ENCODE assay signal across 8 mouse cellular contexts in genomic region chr7:80554180-80555021, GRCm38 (mm10). TPM values are rescaled to one million over a fixed set of nuclear protein-coding genes. Genes with fewer than 3 reads are reported as not detected.
A peak's percentile ranks its signal among the peaks of the same experiment; 100 is the strongest.
DNase-seq lines count a peak whose midpoint lies in the region; ATAC-seq and TF ChIP-seq lines count a peak whose summit lies in the region.

No protein-coding gene starts in this region.

- H3K36me3 ChIP-seq in heart, embryonic 15.5 days: no peaks in the 10 kb centered on the region

- H3K4me1 ChIP-seq in heart, embryonic 15.5 days (replicated peaks): peaks cover 33% of the 10 kb centered on the region

- no peak overlapping the region for H3K9ac ChIP-seq in heart, embryonic 15.5 days

- no peak for DNase-seq in gastrocnemius, adult 2 months
- DNase-seq in gastrocnemius, adult 18-20 months (ENCODE audit: low spot score): no peak
- DNase-seq in R1 (ENCODE audit: low read depth, low spot score): peak; percentile 35
- DNase-seq in left cerebral cortex, postnatal 14 days (ENCODE audit: low spot score in 2 of 2): peak; percentile 55 to 72
- DNase-seq in right cerebral cortex, postnatal 10 days (ENCODE audit: low spot score in 2 of 2): peak; percentile 68 to 82
- DNase-seq in adrenal gland, postnatal 4 days (ENCODE audit: low spot score in 2 of 2): no peak
- DNase-seq in adrenal gland, adult (ENCODE audit: inconsistent age in 2 of 2, low spot score in 1 of 2): no peak

- 38% methylated on average over 22 of the region's 22 CpGs for WGBS in heart, embryonic 15.5 days

- H3K9me3 ChIP-seq in heart, embryonic 15.5 days (replicated peaks): no peaks in the 10 kb centered on the region

- no peak overlapping the region for H3K4me3 ChIP-seq in gastrocnemius, adult 2 months
- H3K4me3 ChIP-seq in heart, embryonic 15.5 days: no peak overlapping the region

- ATAC-seq in heart, embryonic 15.5 days (replicated peaks; ENCODE audit: insufficient number of reproducible peaks, insufficient read depth, low FRiP score, low read depth): peak; percentile 59

- intact Hi-C loops in gastrocnemius, adult 2 months (cut with DNase I): no loop called here
- intact Hi-C loops in left cerebral cortex, postnatal 14 days (cut with DNase I): no loop called here

- H3K4me2 ChIP-seq in heart, embryonic 15.5 days: no peak overlapping the region

- H3K27ac ChIP-seq in gastrocnemius, adult 2 months: peak overlapping the region; percentile 57
- peak overlapping the region; percentile 81 for H3K27ac ChIP-seq in heart, embryonic 15.5 days

- H3K27me3 ChIP-seq in heart, embryonic 15.5 days: no peaks in the 10 kb centered on the region

- no peak for TF ChIP-seq CTCF in gastrocnemius, adult 2 months (IDR thresholded peaks at IDR 0.05)

RNA-seq across cellular contexts. Expression of gene Blm, which starts 19.5 kb away (rescaled TPM):
- 1 to 10 TPM; 1.0 TPM for total RNA-seq in gastrocnemius, adult 2 months (2021)
- total RNA-seq in gastrocnemius, adult 18-20 months (2021): 1 to 10 TPM; 1.4 to 1.9 TPM
- polyA plus RNA-seq in heart, embryonic 15.5 days (2015; fragmentation: Nextera tagmentation; extraction: Ambion mirVana): 13.0 and 15.3 TPM in 2 replicates
- total RNA-seq in left cerebral cortex, postnatal 14 days (2021): 1 to 10 TPM; 3.9 to 5.2 TPM
- total RNA-seq in adrenal gland, postnatal 4 days (2021): 10 to 100 TPM; 13.9 to 18.0 TPM

Comparison
In these comparisons a context has a peak if more than half of its experiments do, and no peak if none do; other contexts are left out.
1. DNase-seq: peak in R1 (single experiment), left cerebral cortex, postnatal 14 days (2 of 2) and right cerebral cortex, postnatal 10 days (2 of 2); none in gastrocnemius, adult 2 months (single experiment), gastrocnemius, adult 18-20 months (single experiment), adrenal gland, postnatal 4 days (0 of 2) and adrenal gland, adult (0 of 2).